Mouse (Mus musculus) kidney, postnatal 10 days (tissue): ENCODE data around the gene Psmc6.

Source experiments
- DNase-seq: peaks from one replicate; pipeline ENCODE4 v3.0.0; 2021; ENCODE audit warnings: mixed read lengths

Gene Psmc6

DNA sequence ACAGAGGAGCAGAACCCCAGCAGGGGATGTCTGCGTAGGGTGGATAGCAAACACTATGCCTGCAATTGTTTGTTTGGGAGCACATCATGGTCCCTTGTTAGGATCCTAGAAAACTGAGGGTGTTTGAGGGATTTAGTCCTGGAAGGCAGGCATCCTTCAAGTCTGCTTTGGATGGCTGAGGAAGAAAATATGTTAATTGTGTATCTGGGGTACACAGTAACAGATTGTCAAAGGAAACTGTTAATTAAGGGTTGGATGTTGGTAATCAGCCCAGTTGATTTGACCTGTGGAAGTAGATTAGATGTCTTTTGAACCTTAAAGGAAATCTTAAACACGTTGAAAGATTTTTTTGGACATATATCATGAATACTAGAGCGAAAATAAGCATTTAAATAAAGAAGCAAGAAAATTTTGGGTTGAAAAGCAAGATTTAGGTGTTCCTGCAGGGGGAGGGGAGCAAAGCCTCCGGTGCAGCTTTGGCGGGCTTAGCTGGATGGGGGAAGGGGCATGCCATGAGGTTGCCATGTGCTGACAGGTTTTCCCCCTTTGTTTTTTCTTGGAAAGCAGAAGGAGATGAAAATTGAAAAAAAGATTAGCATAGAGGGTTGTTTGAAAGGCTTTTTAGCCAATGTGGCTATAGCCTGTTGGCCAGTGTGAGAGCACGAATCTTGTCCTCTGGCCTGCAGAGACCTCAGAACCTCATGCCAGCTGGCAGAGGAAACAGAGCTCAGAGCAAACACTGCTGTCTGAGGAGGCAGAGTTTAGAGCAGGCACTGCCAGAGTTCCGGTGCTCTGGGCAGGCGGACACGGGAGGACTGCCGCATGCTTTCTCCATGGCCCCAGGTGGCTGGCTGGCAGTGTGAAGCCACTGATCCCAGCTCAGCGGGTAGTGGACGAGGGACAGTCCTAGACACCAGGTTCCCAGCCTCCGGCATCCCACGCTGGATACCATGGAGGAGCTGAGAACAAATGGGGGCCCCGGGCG is 34.9 kb downstream of the Psmc6 start:
- no peak for DNase-seq

- DNase-seq, result no peak
These were observed 35.6 kb downstream of the Psmc6 start for GRCm38 (mm10) chr14:45365196-45365587.

DNA sequence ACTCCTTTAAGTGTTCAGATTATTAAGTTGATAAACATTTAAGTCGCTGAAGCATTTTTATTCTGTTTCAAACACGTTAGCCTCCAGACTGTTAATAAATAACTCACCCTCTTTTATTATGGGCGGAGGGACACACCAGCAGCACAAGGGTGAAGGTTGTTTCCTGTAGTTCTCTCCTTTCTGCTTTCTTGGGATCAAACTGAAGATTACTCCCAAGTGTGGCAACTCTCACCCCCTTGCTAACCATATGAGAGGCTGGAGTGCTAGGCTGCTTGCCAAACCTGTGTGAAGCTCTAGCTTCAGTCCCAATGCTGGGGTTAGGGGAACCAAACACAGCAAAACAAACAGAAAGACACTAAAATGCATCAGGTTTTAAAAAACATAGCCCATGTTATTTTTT is 49.2 kb downstream of the Psmc6 start:
- peak; percentile 40 for DNase-seq

- DNase-seq, result no peak
These were observed 51.2 kb downstream of the Psmc6 start for GRCm38 (mm10) chr14:45380756-45381155.

DNA sequence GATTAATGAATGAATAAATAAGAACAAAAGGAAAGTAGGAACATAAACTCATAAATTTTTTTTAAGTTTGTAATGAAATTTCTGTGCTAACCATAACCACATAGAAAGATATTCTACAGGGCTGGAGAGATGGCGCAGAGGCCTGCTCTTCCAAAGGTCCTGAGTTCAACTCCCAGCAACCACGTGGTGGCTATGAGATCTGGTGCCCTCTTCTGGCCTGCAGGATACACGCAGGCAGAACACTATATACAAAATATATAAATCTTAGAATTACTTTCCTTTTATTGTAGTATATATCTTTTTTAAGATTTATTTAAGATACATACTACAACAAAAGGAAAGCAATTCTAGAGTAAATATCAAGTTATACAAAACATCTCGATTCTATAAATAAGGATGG is 53.3 kb downstream of the Psmc6 start:
- DNase-seq, result no peak

- no peak for DNase-seq
These were observed 56.0 kb downstream of the Psmc6 start for GRCm38 (mm10) chr14:45385596-45385995.

GRCm38 (mm10) chr14:45387480-45387879 is 57.9 kb downstream of the Psmc6 start:
- no peak for DNase-seq

- DNase-seq, result peak; percentile 97
These were observed 59.0 kb downstream of the Psmc6 start for GRCm38 (mm10) chr14:45388345-45389181.

- no peak for DNase-seq
These were observed 59.6 kb downstream of the Psmc6 start for GRCm38 (mm10) chr14:45389194-45389593.
